Mouse (Mus musculus): ENCODE results near the gene Cxcr4.

DNA sequence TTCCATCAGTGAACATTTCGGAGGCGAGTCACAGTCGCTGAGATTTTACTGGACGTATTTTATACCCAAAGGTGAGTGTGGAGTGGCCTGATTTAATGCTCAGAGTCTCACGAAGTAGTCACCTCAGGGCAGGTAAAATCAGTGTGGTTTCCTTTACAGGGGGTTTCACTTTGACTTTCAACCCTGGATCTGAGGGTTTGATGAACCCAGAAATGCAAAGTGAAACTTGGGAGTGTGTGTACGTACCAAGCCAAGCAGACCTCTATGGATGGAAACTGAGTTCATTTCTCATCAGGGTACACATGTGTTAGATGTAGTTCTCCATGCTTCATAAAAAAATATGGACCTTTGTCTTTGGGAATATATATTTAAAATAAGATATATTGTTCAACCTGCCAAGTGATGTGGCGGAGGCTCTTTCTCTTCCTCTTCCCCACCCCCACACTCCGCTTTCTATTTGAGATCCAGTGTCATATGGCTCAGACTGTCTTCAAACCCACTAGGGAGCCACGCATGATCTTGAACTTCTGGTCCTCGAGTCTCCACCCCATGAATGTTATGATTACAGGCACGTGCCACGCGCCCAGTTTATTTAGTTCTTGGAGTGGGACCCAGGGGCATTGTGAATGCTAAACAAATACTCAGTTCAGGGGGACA lies 25.7 kb upstream of the Cxcr4 start:
- TF ChIP-seq POLR2A (IDR thresholded peaks at IDR 0.05; ENCODE audit: borderline replicate concordance, extremely low read depth, insufficient read depth, insufficient read length, poor library complexity, severe bottlenecking) (no peak), CTCF (IDR thresholded peaks at IDR 0.05; ENCODE audit: borderline replicate concordance, extremely low read depth, insufficient read depth, insufficient read length) (no peak)
